Mouse (Mus musculus) telencephalon, adult 2 months (tissue): ENCODE measurements at regions not wholly inside any gene's neighbourhood (a gene's known extent, or its start where the extent isn't known, plus 50 kb on each side); places are given as distances from the start of the nearest gene placed in this dataset.
"Not testable (repeated sequence)": the region's sequence is repeated elsewhere in the genome, so short reads cannot be mapped to it uniquely, and the experiment has no call there.

Experiments
- DNase-seq: peaks from one replicate; pipeline ENCODE4 v3.0.0-alpha.2; 2011; ENCODE audit warnings: low read depth, low spot score

- not testable (repeated sequence) for DNase-seq
Measured at GRCm38 (mm10) chr1:117051311-117051710, 248.5 kb downstream of the Gm19965 start.

GRCm38 (mm10) chr1:117067151-117067819 lies 264.5 kb downstream of the Gm19965 start:
- no peak for DNase-seq

GRCm38 (mm10) chr1:117087136-117087535 lies 284.4 kb downstream of the Gm19965 start:
- no peak for DNase-seq

DNA sequence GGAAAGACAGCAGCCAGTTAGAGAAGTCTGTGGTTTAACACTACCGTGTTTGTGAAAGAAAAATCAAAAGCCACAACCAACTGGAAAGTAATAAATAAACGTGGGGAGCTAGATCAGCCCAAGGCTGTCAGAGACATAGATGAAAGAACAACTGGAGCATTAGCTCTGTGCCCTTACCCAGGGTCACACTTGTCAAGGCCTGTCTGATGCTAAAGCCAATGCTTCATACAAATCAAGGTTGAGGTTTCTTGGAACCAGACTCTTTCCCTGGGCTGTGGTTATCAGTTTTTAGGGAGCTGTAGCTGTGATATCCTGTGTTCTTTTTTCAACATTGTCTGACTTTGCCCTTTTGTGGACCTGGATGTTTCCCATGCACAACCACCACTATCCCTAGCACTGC lies 308.7 kb downstream of the Gm19965 start:
- DNase-seq: no peak

- DNase-seq: no peak
Measured at GRCm38 (mm10) chr1:117113918-117114317, 311.1 kb downstream of the Gm19965 start.

DNA sequence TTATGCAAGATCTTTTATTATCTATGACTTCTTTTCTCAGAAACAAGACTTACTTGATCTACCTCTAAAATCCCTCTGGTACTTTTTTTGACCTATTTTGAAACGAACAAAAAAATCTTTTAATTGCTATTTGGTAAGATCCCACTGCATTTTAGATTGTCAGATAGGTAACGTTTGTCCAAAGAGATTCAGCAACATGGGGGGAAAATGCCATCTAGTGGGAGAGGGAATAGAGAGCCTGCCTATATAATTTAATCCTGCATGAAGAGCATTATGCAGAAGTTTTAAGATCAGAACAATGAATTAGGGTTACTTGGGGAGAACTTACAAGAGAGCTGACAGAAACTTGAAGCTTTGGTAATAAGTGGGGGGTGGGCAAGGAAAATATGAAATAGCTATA lies 320.2 kb downstream of the Gm19965 start:
- DNase-seq: peak; percentile 23
